Mouse (Mus musculus) midbrain, embryonic 11.5 days (tissue): ENCODE measurements around the gene Krtcap2. TPM values are rescaled to one million over a fixed set of nuclear protein-coding genes. Genes with fewer than 3 reads are reported as not detected.
A peak's percentile ranks its signal among the peaks of the same experiment; 100 is the strongest.

Source experiments
- ATAC-seq: fragments of 200-750 bp; cut with Nextera tagmentation; 2 replicates; pipeline ENCODE4 v1.8.0; 2017; ENCODE audit warnings: moderate TSS enrichment, moderate library complexity; ENCODE audit not compliant: low FRiP score
- DNase-seq: peaks from one replicate; pipeline ENCODE4 v3.0.0; 2015; ENCODE audit warnings: low spot score; ENCODE audit errors: missing footprints
- H3K27ac ChIP-seq: fragments of 300-500 bp; sonication (generic); 2 replicates; pipeline ENCODE4 v1.5.1; 2014; ENCODE audit warnings: low read depth, low read length
- H3K27me3 ChIP-seq: fragments of 300-500 bp; sonication (generic); 2 replicates; pipeline ENCODE4 v1.6.1; 2014; ENCODE audit warnings: mild to moderate bottlenecking, low read length, moderate library complexity, mixed read lengths; ENCODE audit not compliant: control insufficient read depth, insufficient read depth
- H3K36me3 ChIP-seq: fragments of 300-500 bp; sonication (generic); 2 replicates; pipeline ENCODE4 v1.6.1; 2014; ENCODE audit warnings: mild to moderate bottlenecking, low read length, moderate library complexity, mixed read lengths; ENCODE audit not compliant: control insufficient read depth, insufficient read depth
- H3K4me1 ChIP-seq: fragments of 300-500 bp; sonication (generic); 2 replicates; pipeline ENCODE4 v1.6.1; 2014; ENCODE audit warnings: low read length; ENCODE audit not compliant: control insufficient read depth, insufficient read depth
- H3K4me2 ChIP-seq: fragments of 300-500 bp; sonication (generic); 2 replicates; pipeline ENCODE4 v1.6.1; 2014; ENCODE audit warnings: mild to moderate bottlenecking, moderate library complexity
- H3K4me3 ChIP-seq: fragments of 300-500 bp; sonication (generic); 2 replicates; pipeline ENCODE4 v1.5.1; 2014; ENCODE audit warnings: low read depth, low read length
- H3K9ac ChIP-seq: fragments of 300-500 bp; sonication (generic); 2 replicates; pipeline ENCODE4 v1.6.1; 2014; ENCODE audit warnings: low read length
- H3K9me3 ChIP-seq: fragments of 300-500 bp; sonication (generic); 2 replicates; pipeline ENCODE4 v1.6.1; 2016; ENCODE audit warnings: low read length; ENCODE audit not compliant: control insufficient read depth
- WGBS: fragments of 180-500 bp; shearing (Covaris S2); extraction: QIAGEN DNeasy Blood & Tissue Kit; methylation state at CpG from one replicate; pipeline ENCODE4 v1.1.7; 2014; 5-methylcytosine and 5-hydroxymethylcytosine counted together
- polyA plus RNA-seq: library from polyadenylated mRNA; unstranded; fragments of >200 nt; fragmentation: Nextera tagmentation; extraction: Ambion mirVana; gene quantifications from 2 replicates; pipeline ENCODE4 v1.2.1, GENCODE M21; 2014

Krtcap2 gene
- polyA plus RNA-seq, 1 experiment from 2014 or later: 270 TPM

DNA sequence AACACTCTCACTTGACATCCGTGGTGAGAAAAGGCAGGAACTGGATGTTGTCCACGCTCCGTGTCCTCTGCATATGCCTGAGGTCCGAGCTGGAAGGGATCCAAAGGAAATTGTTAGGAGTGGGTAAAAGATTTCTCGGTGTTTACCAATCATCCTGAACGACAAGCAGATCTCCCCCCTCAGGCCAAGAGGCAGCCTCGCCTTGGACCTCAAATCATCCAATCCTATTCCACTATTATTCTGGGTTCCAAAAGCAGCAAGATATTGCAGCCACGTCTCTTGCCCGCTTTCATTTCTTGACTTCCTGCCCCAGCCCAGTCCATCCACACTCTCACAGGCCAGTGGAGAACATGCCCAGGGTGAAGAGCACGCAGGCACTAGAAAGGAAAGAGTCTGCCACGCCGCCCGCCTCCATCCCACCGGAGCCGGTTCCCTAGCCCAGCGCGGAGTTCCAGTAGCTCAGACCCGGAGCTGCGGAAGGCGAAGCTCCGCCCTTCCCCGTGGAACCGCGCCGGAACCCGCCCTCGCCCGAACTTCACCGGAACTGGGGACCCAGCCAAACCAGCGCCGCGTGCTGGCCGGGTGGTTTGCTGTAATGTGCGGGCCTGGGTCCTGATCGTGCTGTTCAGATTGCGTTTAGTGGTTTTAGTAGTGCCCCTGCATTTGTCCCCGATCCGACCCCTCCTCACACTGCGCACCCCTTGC lies 24.4 kb downstream of the Krtcap2 start, which contains the start of gene Slc50a1:
Slc50a1 (minus strand) TSS at position 520 of the 705 bp plus-strand sequence.
- H3K27ac ChIP-seq: no peak within 1 kb of the TSS
- ATAC-seq: peak; percentile 57

DNA sequence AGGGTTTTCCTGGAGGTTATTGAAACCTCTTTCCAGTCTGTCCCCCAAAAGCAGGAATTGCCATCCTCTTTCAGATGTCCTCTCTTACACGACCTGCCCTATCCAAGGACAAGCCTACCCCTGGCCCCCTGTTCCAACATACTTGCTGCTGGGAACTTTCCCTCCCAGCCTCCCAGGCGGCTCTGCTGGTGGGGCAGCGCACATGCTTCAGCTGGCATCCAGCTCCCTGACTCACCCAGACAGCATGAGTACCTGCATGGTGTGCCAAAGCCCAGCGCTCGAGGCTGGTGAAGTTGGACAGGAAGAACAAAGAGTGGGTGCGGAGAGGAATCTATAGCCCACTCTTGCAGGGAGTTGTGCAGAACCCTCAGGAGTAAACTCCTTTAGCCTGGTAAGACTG lies 25.1 kb downstream of the Krtcap2 start:
- H3K9me3 ChIP-seq: no peaks in the 10 kb centered on the region
- ATAC-seq (no peak), DNase-seq (no peak)
- no peaks in the 10 kb centered on the region for H3K27me3 ChIP-seq
- WGBS: 73% methylated on average over 6 of the region's 6 CpGs
- no peak overlapping the region for H3K27ac ChIP-seq
- H3K4me3 ChIP-seq: peak overlapping the region; percentile 40; the same call in 1 of the 2 replicates
- peak overlapping the region; percentile 68 for H3K4me2 ChIP-seq
- H3K9ac ChIP-seq: peak overlapping the region; percentile 70
- H3K4me1 ChIP-seq: peaks cover 19% of the 10 kb centered on the region
- no peaks in the 10 kb centered on the region for H3K36me3 ChIP-seq

More for the DNA sequence above, 24.4 kb downstream of the Krtcap2 start, which contains the start of gene Slc50a1:
- Histone ChIP-seq H3K4me3 (peak within 1 kb of the TSS; percentile 40), H3K9ac (peak within 1 kb of the TSS; percentile 70), H3K4me1 (peaks cover 20% of the 10 kb centered on the region), H3K27me3 (no peaks in the 10 kb centered on the region), H3K4me2 (peak within 1 kb of the TSS; percentile 68), H3K9me3 (no peaks in the 10 kb centered on the region), H3K36me3 (no peaks in the 10 kb centered on the region)
- 6% methylated on average over 39 of the region's 39 CpGs for WGBS
- peak; percentile 97 for DNase-seq

DNA sequence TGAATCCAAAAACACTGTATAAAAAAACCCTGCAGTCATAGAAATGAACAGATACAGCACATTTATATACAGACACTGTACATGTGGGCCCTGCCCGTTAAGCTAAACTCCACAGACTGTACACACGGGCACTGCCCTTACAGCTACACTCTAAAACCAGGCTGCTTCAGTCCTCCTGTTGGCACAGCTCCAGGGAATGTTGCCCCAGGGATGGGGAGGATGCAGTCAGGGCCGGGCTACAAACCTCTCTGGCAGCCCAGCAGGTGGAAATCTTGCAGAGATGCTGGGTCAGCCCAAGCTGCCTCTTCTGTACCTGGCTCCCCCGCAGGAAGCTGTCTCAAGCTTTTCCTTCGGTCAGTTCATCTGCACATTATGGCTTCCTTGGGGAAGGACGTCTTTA lies 26.0 kb downstream of the Krtcap2 start:
- WGBS: 76% methylated on average over 6 of the region's 6 CpGs
- no peak for DNase-seq
- H3K27me3 ChIP-seq: no peaks in the 10 kb centered on the region; the same call in 1 of the 2 replicates

DNA sequence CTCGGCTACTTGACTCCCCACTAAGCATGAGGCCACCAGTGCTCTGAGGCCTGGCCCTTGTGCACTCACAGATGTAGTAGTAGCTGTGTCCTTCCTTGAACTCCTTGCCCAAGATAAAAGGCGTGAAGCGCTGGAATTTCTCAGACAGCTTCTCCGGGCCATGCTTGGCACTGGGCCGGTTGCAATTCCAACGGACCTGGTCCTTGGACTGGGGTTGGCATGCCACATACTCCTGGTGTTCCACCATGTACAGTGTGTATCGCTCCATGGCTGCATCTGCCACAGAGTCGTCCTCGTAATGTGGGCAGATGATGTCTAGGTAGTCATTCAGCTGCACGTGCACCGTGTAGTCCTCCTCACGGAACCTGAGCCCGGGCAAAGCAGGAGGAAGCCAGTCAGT lies 30.3 kb downstream of the Krtcap2 start:
- DNase-seq (no peak), ATAC-seq (no peak)
- 93% methylated on average over 13 of the region's 13 CpGs for WGBS
- Histone ChIP-seq H3K4me2 (no peak overlapping the region), H3K27ac (no peak overlapping the region), H3K4me1 (peaks cover 14% of the 10 kb centered on the region), H3K4me3 (no peak overlapping the region), H3K9ac (no peak overlapping the region), H3K9me3 (no peaks in the 10 kb centered on the region), H3K36me3 (no peaks in the 10 kb centered on the region), H3K27me3 (peaks cover 33% of the 10 kb centered on the region)

More for the DNA sequence above, 26.0 kb downstream of the Krtcap2 start:
- Histone ChIP-seq H3K36me3 (no peaks in the 10 kb centered on the region), H3K4me3 (no peak overlapping the region), H3K4me1 (peaks cover 15% of the 10 kb centered on the region), H3K9me3 (no peaks in the 10 kb centered on the region), H3K27ac (no peak overlapping the region), H3K9ac (no peak overlapping the region), H3K4me2 (no peak overlapping the region)
- no peak for ATAC-seq

DNA sequence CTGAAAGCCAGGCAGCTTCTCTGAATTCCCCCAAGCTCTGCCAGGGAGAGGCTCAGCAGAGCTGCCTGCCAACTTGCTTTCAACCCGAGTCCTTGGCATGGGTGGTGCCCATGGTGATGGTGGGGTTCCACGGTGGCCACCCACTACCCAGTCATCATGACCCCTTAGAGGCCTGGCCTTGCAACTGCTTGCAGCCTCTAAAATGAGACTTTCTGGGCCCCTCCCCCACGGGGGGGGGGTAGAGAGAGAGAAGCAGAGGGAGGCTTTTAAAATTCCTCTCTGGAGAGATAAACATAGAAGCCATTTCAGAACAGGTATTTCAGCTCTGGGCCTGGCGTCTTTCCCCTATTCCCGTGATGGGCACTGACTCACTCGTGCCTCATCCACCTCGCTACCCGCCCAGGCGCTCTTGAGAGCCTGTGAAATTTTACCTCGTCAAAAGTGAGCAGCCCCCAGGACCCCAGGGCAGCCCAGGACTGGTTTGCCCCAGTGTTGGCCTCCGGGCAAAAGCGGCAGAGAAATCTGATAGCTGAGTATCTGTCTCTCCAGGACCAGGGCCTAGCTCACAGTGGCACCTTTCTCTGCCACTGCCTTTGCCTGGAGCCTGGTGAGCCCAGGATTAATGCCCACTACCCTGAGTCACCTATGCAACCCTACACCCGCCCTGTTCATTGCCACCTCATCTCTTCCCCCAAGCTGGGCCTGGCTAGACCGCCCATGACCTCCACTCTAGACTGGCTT lies 31.7 kb downstream of the Krtcap2 start:
- Histone ChIP-seq H3K9ac (no peak overlapping the region), H3K4me3 (no peak overlapping the region), H3K9me3 (no peaks in the 10 kb centered on the region), H3K36me3 (no peaks in the 10 kb centered on the region), H3K4me2 (no peak overlapping the region), H3K27me3 (peaks cover 41% of the 10 kb centered on the region), H3K4me1 (peaks cover 21% of the 10 kb centered on the region), H3K27ac (no peak overlapping the region)
- DNase-seq (no peak), ATAC-seq (no peak)
- WGBS: 59% methylated on average over 14 of the region's 14 CpGs

DNA sequence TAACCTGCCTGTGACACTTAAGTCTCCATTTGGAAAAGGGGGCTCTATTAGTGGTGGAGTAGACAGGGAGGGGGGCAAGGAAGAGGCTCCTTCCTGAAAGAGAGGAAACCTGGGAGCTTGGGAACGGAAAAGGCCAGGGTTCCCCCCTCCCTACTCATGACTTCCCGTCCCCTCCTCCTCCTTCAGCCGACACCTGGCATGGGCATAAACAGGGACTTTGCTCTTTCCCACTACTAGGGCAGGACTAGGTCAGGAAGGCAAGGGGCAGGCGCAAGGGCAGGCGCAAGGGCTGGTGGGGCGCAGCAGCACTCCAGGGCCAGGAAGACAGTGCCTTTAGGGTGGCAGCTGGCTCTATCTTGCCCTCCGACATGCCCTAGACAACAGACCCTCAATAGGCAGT lies 32.3 kb downstream of the Krtcap2 start:
- no peak overlapping the region for H3K27ac ChIP-seq
- H3K4me3 ChIP-seq: no peak overlapping the region
- DNase-seq (no peak), ATAC-seq (no peak)
- peaks cover 21% of the 10 kb centered on the region for H3K4me1 ChIP-seq
- no peaks in the 10 kb centered on the region for H3K9me3 ChIP-seq
- no peak overlapping the region for H3K4me2 ChIP-seq
- H3K9ac ChIP-seq: no peak overlapping the region
- peaks cover 41% of the 10 kb centered on the region for H3K27me3 ChIP-seq
- no peaks in the 10 kb centered on the region for H3K36me3 ChIP-seq
- 81% methylated on average over 7 of the region's 7 CpGs for WGBS

DNA sequence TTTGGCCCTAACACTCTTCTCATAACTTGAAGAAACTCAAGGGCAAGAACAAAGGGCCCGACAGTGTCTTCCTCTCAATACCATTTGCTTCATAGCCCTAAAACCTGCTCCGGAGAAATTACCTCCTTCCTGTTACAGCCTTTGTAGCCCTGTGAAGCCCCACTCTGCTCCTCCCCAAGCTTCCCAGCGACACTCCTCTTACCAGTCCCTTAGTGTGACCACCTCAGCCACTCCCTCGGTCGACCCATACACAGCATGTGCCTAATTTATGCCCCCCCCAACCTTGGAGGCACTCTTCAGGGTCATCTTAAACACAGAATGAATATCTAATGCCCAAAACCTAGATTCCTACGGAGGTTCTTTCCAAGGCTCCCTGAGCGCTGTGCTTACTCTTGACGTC lies 32.9 kb downstream of the Krtcap2 start:
- H3K9ac ChIP-seq: no peak overlapping the region
- peak overlapping the region; percentile 40; the same call in 1 of the 2 replicates for H3K4me3 ChIP-seq
- no peaks in the 10 kb centered on the region for H3K36me3 ChIP-seq
- H3K27ac ChIP-seq: no peak overlapping the region
- ATAC-seq: no peak
- H3K4me2 ChIP-seq: no peak overlapping the region
- peaks cover 41% of the 10 kb centered on the region for H3K27me3 ChIP-seq
- H3K4me1 ChIP-seq: peaks cover 21% of the 10 kb centered on the region
- WGBS: 22% methylated on average over 8 of the region's 8 CpGs
- no peak for DNase-seq
- no peaks in the 10 kb centered on the region for H3K9me3 ChIP-seq

DNA sequence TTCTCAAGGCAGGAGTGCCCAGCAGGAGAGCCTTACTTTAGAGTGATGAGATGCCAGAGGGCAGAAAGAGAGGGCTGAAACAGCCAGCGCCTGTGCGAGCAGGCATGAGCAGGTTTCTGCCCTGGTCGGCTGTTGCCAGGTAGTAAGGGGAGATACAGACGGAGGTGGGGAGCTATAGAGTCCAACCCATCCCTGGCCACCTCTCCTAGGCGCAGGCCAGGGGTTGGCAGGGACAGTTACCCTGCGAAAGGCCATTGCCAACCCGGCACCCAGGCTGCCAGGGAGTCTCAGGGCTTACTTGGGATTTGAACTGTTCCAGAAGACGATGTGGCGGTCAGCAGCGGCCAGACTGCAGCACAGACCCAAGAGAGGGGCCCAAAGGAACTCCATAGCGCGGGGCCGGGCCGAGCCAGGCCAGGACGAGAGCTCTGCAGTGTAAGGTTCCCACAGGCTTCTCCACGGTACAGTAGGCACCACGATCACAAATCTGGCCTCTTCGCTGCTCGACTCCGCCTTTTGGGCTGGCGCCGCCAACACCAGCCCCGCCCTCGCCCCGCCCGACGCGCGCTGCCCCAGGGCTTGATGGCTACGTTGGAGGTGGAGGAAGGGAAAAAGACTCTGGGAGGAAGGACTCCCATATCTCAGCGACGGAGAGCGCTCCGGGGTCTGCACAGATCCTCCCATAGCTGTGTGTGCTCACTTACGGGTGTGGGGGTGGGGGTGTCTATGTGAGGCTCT lies 33.6 kb downstream of the Krtcap2 start:
- peak; percentile 96 for DNase-seq
- no peak overlapping the region for H3K27ac ChIP-seq

More for the DNA sequence above, 33.6 kb downstream of the Krtcap2 start:
- Histone ChIP-seq H3K9ac (peak overlapping the region; percentile 39), H3K4me3 (peak overlapping the region; percentile 40), H3K36me3 (no peaks in the 10 kb centered on the region), H3K9me3 (no peaks in the 10 kb centered on the region), H3K4me2 (peak overlapping the region; percentile 91), H3K4me1 (peaks cover 21% of the 10 kb centered on the region), H3K27me3 (peaks cover 41% of the 10 kb centered on the region)
- peak; percentile 57 for ATAC-seq
- 3% methylated on average over 35 of the region's 35 CpGs for WGBS
